Mouse (Mus musculus): ENCODE measurements around the gene Ryr3.

DNA sequence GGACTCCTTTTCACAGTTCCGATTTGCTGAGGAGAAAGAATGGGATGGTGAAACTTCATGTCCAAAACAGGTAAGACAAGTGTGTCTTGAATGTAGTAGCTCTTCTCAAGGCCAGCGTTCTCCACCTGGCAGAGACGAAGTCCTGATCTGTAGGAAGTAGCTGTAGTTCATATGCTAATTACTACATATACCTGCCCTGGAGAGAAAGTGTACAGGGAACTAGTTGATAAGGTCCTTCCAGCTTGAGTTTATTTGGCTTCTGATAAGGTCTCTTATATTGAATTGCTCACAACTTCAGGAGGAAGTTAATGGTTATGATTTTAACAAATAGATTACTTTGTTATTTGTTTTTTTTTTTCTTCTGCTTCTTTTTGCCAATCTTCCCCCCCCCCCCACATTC lies 591.7 kb downstream of the Ryr3 start:
- TF ChIP-seq POLR2A (IDR thresholded peaks at IDR 0.05; ENCODE audit: borderline replicate concordance, extremely low read depth, insufficient read depth, insufficient read length, poor library complexity, severe bottlenecking) (no peak), CTCF (IDR thresholded peaks at IDR 0.05; ENCODE audit: borderline replicate concordance, extremely low read depth, insufficient read depth, insufficient read length) (no peak)

All from brain, embryonic 14.5 days (tissue).